Mouse (Mus musculus): ENCODE results near the gene Grm4. TPM values are rescaled to one million over a fixed set of nuclear protein-coding genes. Genes with fewer than 3 reads are reported as not detected.
"Not testable (repeated sequence)": the region's sequence is repeated elsewhere in the genome, so short reads cannot be mapped to it uniquely, and the experiment has no call there.

The Grm4 gene
- total RNA-seq, 2 experiments from 2014 or later = not detected

- no peak for ATAC-seq (replicated peaks; ENCODE audit: low FRiP score, poor library complexity, severe bottlenecking)
Measured at GRCm38 (mm10) chr17:27424356-27424755, 96.8 kb downstream of the Grm4 start.

- no peak for ATAC-seq (replicated peaks; ENCODE audit: low FRiP score, poor library complexity, severe bottlenecking)
Measured at GRCm38 (mm10) chr17:27422726-27423381, 98.3 kb downstream of the Grm4 start.

GRCm38 (mm10) chr17:27422371-27422725 lies 98.9 kb downstream of the Grm4 start:
- ATAC-seq (replicated peaks; ENCODE audit: low FRiP score, poor library complexity, severe bottlenecking) = no peak

DNA sequence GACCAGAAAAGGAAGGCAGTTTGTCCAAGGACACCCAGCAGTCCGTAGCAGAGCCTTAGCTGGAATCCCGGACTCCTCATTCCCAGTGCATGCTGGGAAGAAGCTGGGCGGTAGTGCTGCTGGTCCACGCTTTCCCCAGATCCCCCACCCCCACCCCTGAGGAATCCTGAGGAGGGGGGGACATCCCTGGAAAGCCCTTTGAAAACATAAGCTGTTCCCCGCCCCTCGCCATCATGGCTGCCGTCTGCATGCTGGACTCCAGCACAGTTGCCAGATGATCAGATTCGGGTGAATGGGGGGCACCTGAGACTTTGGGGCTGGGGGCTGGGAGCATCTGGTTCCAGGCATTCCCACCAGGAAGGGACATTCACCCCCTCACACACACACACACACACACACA lies 99.4 kb downstream of the Grm4 start:
- ATAC-seq (replicated peaks; ENCODE audit: low FRiP score, poor library complexity, severe bottlenecking) = no peak

DNA sequence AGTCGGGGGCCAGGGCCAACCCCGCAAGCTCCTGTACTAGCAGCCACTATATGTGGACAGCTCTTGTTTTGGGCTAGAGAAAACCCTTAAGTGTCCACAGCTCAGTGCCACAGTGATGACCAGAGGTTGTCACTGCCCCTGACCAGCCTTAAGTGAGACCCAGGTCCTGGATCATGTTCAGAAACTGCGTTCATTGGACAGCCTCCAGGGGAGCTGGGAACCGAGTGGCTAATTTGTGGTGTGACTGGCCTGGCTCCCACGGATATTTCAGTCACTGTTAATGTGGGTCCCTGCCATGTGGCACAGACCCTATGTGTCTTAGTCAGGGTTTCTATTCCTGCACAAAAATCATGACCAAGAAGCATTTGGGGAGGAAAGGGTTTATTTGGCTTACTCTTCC lies 112.2 kb downstream of the Grm4 start:
- no peak for ATAC-seq (replicated peaks; ENCODE audit: low FRiP score, poor library complexity, severe bottlenecking)

- ATAC-seq (replicated peaks; ENCODE audit: low FRiP score, poor library complexity, severe bottlenecking) = no peak
Measured at GRCm38 (mm10) chr17:27408531-27408930, 112.7 kb downstream of the Grm4 start.

DNA sequence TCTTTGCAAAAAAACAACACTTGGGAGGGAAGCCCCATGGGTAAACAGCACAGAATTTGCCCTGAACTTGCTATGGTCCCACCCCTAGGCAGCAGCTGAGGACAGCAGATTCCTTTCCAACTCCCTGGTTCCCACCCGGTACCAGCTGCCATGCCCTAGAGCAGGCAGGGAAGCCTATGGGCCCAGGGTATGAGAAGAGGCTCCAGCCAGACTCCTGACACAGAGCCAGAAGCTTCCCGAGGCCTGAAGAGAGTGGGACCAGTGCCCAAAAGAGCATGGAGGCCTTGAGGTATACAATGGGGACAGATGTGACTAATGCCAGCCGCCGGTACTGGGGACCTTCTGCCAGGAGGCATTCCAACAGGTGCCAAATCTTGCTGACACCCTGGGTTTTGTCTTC lies 114.2 kb downstream of the Grm4 start:
- ATAC-seq (replicated peaks; ENCODE audit: low FRiP score, poor library complexity, severe bottlenecking) = no peak

GRCm38 (mm10) chr17:27405376-27406024 lies 115.7 kb downstream of the Grm4 start:
- ATAC-seq (replicated peaks; ENCODE audit: low FRiP score, poor library complexity, severe bottlenecking) = no peak

DNA sequence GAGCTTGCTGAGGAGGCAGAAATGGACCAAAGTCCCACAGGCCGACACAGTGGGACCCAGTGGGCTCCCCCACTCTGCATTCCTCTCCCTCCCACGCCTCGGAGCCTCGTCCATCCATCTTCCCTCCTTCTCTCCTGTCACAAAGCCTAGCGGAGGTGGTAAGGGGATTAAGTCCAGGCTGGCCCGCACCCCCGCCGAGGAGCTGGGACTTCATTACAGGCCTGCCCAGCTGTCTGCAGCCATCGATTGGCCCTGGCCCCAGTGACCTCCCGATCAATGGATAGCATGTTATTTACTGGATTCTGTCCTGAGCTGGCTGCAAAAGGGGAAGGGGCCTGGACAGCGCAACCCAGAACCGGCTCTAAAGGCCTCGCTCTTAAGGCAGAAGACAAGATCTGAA lies 120.0 kb downstream of the Grm4 start:
- no peak for ATAC-seq (replicated peaks; ENCODE audit: low FRiP score, poor library complexity, severe bottlenecking)

- no peak for ATAC-seq (replicated peaks; ENCODE audit: low FRiP score, poor library complexity, severe bottlenecking)
Measured at GRCm38 (mm10) chr17:27393931-27394330, 127.3 kb downstream of the Grm4 start.

DNA sequence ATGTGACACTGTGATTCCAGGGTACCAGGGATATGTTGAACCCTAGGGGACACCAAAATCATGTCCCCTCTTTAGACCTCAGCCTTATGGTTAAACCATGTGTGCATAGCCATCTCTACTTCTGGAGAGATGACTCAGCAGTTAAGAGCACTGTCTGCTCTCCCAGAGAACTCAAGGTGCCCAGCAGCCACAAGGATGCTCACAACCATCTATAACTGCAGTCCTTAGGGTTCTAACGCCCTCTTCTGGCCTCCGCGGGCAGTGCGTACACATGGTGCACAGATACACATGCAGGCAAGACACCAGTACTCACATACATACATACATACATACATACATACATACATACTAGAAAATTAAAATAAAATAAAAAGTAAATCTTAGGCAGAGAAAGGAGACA lies 127.8 kb downstream of the Grm4 start:
- ATAC-seq (replicated peaks; ENCODE audit: low FRiP score, poor library complexity, severe bottlenecking) = no peak

- ATAC-seq (replicated peaks; ENCODE audit: low FRiP score, poor library complexity, severe bottlenecking) = no peak
Measured at GRCm38 (mm10) chr17:27392918-27393317, 128.3 kb downstream of the Grm4 start.

GRCm38 (mm10) chr17:27390019-27390418 lies 131.2 kb downstream of the Grm4 start:
- ATAC-seq (replicated peaks; ENCODE audit: low FRiP score, poor library complexity, severe bottlenecking) = no peak

GRCm38 (mm10) chr17:27389221-27390000 lies 131.8 kb downstream of the Grm4 start:
- no peak for ATAC-seq (replicated peaks; ENCODE audit: low FRiP score, poor library complexity, severe bottlenecking)

DNA sequence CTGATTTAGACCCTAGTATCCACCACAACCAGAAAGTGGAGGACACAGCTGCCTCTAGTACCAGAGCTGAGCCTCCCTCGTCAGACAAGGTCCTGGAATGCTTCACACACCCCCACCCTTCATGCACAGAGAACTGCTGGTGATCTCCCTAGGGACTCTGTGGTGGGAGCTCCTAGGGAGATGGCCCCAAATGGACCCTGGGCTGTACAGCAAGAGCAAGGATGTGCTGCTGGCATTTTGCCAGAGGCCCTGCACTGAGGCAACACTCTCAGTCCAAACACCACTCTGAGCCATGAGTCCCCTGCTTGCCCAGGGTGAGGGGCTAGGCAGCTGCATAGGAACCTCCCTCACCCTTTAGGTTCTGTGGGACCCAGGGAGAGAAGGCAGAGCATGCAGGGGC lies 134.8 kb downstream of the Grm4 start:
- ATAC-seq (replicated peaks; ENCODE audit: low FRiP score, poor library complexity, severe bottlenecking) = no peak

- ATAC-seq (replicated peaks; ENCODE audit: low FRiP score, poor library complexity, severe bottlenecking) = no peak
Measured at GRCm38 (mm10) chr17:27385513-27386261, 135.5 kb downstream of the Grm4 start.

- no peak for ATAC-seq (replicated peaks; ENCODE audit: low FRiP score, poor library complexity, severe bottlenecking)
Measured at GRCm38 (mm10) chr17:27382916-27383315, 138.3 kb downstream of the Grm4 start.

DNA sequence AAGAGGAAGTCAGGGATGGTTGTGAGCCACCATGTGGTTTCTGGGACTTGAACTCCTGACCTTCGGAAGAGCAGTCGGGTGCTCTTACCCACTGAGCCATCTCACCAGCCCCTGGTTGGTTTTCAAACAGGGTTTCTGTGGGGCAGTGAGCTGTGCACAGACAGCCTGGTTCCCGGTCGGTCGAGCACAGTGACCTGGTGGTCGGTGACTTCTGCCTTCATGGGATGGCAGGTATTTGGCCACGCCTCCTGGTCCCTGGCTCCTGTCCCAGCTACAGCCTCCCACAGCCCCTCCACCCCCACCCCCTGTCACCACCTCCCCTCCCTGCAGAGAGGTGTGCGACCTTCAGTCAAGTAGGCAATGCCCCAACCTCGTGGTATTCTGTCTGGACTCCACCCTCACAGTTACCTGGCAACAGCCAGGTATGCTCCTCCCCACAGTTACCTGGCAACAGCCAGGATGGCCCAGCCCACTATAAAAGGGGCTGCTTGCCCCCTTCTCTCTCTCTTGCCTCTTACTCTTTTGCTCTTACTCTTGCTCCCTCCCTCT lies 140.2 kb downstream of the Grm4 start:
- ATAC-seq (replicated peaks; ENCODE audit: low FRiP score, poor library complexity, severe bottlenecking) = not testable (repeated sequence)

DNA sequence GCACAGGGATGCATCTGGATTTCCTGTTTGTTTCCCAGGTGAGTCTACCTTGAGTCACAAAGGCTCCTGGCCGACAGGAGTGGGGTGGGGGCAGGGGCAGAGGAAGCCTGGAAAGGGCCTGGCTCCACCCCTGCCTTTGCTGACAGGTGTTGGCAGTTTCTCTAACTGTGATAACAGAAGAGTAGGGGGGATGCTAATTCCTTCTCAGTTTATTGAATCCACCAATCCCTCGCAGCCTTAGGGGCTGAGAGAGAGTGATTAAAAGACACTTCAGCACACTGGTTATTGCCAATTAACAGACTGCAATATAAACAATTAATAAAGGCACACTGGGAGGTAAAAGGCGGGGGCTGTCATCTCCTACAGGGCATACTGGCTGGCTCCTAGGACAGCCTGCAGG lies 142.2 kb downstream of the Grm4 start:
- no peak for ATAC-seq (replicated peaks; ENCODE audit: low FRiP score, poor library complexity, severe bottlenecking)

DNA sequence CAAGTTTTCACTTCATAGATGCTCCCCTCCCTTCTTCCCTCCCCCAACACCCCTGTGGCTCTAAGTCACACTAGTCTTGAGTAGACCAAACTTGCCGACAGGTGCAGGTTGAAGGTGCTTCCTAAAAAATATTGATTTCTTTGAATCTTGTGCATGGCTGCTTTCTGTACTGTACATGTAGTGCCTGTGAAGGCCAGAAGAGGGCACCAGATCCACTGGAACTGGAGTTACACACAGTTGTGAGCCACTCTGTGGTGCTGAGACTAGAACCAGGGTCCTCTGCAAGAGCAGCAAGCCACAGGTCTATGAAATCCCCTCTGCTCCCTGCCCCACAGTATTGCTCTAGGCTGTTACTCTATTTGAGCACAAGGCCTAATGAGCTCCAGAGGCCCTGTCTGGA lies 144.1 kb downstream of the Grm4 start:
- ATAC-seq (replicated peaks; ENCODE audit: low FRiP score, poor library complexity, severe bottlenecking) = no peak
